Mouse (Mus musculus) CH12.LX (cell line): ENCODE measurements around the gene Gm48551. TPM values are rescaled to one million over a fixed set of nuclear protein-coding genes. Genes with fewer than 3 reads are reported as not detected.

Experiments
- DNase-seq: peaks from one replicate; pipeline ENCODE4 v3.0.0-alpha.2; 2013; ENCODE audit errors: extremely low read depth
- H3K27ac ChIP-seq: 2 replicates; pipeline ENCODE4 v1.5.1; 2012; ENCODE audit warnings: low read depth, mild to moderate bottlenecking, control low read depth, moderate library complexity; ENCODE audit not compliant: insufficient read depth
- H3K27me3 ChIP-seq: replicated peaks from 2 replicates; pipeline ENCODE3; 2012; ENCODE audit warnings: inconsistent platforms
- H3K36me3 ChIP-seq, 2 experiments: replicated peaks in 1 of 2; 2 replicates each; pipeline versions ENCODE3 to v1.6.1; 2012; ENCODE audit warnings: inconsistent platforms in 1 of 2, low read length in 1 of 2, mild to moderate bottlenecking in 1 of 2, mixed read lengths in 1 of 2, moderate library complexity in 1 of 2; ENCODE audit not compliant: control insufficient read depth in 1 of 2, insufficient read depth in 1 of 2
- H3K4me1 ChIP-seq, 2 experiments: 2 replicates each; pipeline ENCODE4 v1.6.1; 2012; ENCODE audit warnings: inconsistent platforms in 1 of 2, moderate library complexity in 1 of 2; ENCODE audit not compliant: insufficient read depth in 2 of 2, control insufficient read depth in 1 of 2
- H3K4me2 ChIP-seq: 2 replicates; pipeline ENCODE4 v1.6.1; 2012; ENCODE audit warnings: low read depth, mild to moderate bottlenecking, control low read depth; ENCODE audit not compliant: poor library complexity, insufficient read depth, severe bottlenecking
- H3K4me3 ChIP-seq, 3 experiments: fragments of 150-350 bp in 1 of 3; sonication (generic) in 1 of 3; replicated peaks in 1 of 3; 2 replicates each; pipeline versions ENCODE3 to v1.5.1; 2011 to 2012; ENCODE audit warnings: low read depth in 2 of 3, low read length in 2 of 3, mild to moderate bottlenecking in 2 of 3, moderate library complexity in 2 of 3, control low read depth in 1 of 3, improper control_type of control experiment in 1 of 3, inconsistent platforms in 1 of 3, mixed read lengths in 1 of 3; ENCODE audit not compliant: poor library complexity in 1 of 3
- H3K79me2 ChIP-seq: replicated peaks from 2 replicates; pipeline ENCODE4 v1.6.1; 2012; ENCODE audit warnings: mild to moderate bottlenecking, moderate library complexity; ENCODE audit not compliant: control insufficient read depth, poor library complexity, insufficient read depth, severe bottlenecking; ENCODE audit errors: extremely low read depth
- H3K9ac ChIP-seq: 2 replicates; pipeline ENCODE4 v1.6.1; 2012; ENCODE audit warnings: low read depth, mild to moderate bottlenecking, control low read depth, moderate library complexity; ENCODE audit not compliant: insufficient read depth
- H3K9me3 ChIP-seq: replicated peaks from 2 replicates; pipeline ENCODE3; 2012; ENCODE audit warnings: low read length, inconsistent platforms, mixed read lengths
- CHD2 ChIP-seq: IDR thresholded peaks from 2 replicates; pipeline ENCODE4 v1.6.1; 2011; ENCODE audit warnings: low read length, improper control_type of control experiment
- CTCF ChIP-seq, 2 experiments: IDR thresholded peaks in 1 of 2; conservative IDR thresholded peaks in 1 of 2; 2 replicates each; pipeline ENCODE4 v1.5.1; 2011 to 2012; ENCODE audit warnings: low read depth in 2 of 2, low read length in 2 of 2, improper control_type of control experiment in 1 of 2, inconsistent platforms in 1 of 2, mild to moderate bottlenecking in 1 of 2, moderate library complexity in 1 of 2
- E2F4 ChIP-seq: IDR thresholded peaks from 2 replicates; pipeline ENCODE4 v1.6.1; 2011; ENCODE audit warnings: low read depth, low read length, improper control_type of control experiment; ENCODE audit not compliant: insufficient replicate concordance
- EP300 ChIP-seq: IDR thresholded peaks from 2 replicates; pipeline ENCODE4 v1.6.1; 2011; ENCODE audit warnings: low read length, improper control_type of control experiment
- IRF4 ChIP-seq: IDR thresholded peaks from 2 replicates; pipeline ENCODE4 v1.6.1; 2014; ENCODE audit warnings: low read depth, mild to moderate bottlenecking, inconsistent platforms, low read length, improper control_type of control experiment
- JUND ChIP-seq: conservative IDR thresholded peaks from 2 replicates; pipeline ENCODE4 v1.6.1; 2011; ENCODE audit warnings: low read depth, low read length, improper control_type of control experiment
- MAZ ChIP-seq: IDR thresholded peaks from 2 replicates; pipeline ENCODE4 v1.6.1; 2012; ENCODE audit warnings: low read depth, mild to moderate bottlenecking, inconsistent platforms, low read length, improper control_type of control experiment, moderate library complexity
- MXI1 ChIP-seq: IDR thresholded peaks from 2 replicates; pipeline ENCODE4 v1.6.1; 2011; ENCODE audit warnings: mild to moderate bottlenecking, low read depth, low read length, improper control_type of control experiment
- MYC ChIP-seq: IDR thresholded peaks from 2 replicates; pipeline ENCODE4 v1.6.1; 2011; ENCODE audit warnings: low read depth, mild to moderate bottlenecking, improper control_type of control experiment, low read length
- NELFE ChIP-seq: IDR thresholded peaks from 2 replicates; pipeline ENCODE4 v1.6.1; 2011; ENCODE audit warnings: low read depth, low read length, improper control_type of control experiment
- NRF1 ChIP-seq: IDR thresholded peaks from 2 replicates; pipeline ENCODE4 v1.6.1; 2014; ENCODE audit warnings: low read depth, mild to moderate bottlenecking, inconsistent platforms, low read length, improper control_type of control experiment, moderate library complexity
- POLR2A ChIP-seq: IDR thresholded peaks from 2 replicates; pipeline ENCODE4 v1.6.1; 2011; ENCODE audit warnings: low read depth, mild to moderate bottlenecking, improper control_type of control experiment, low read length
- POLR2AphosphoS2 ChIP-seq: IDR thresholded peaks from 2 replicates; pipeline ENCODE4 v1.6.1; 2011; ENCODE audit warnings: low read depth, low read length, improper control_type of control experiment
- RAD21 ChIP-seq: IDR thresholded peaks from 2 replicates; pipeline ENCODE4 v1.6.1; 2011; ENCODE audit warnings: low read depth, mild to moderate bottlenecking, low read length, improper control_type of control experiment, moderate library complexity
- RCOR1 ChIP-seq: conservative IDR thresholded peaks from 2 replicates; pipeline ENCODE4 v1.6.1; 2012; ENCODE audit warnings: low read depth, mild to moderate bottlenecking, inconsistent platforms, low read length, improper control_type of control experiment
- SMC3 ChIP-seq: IDR thresholded peaks from 2 replicates; pipeline ENCODE4 v1.6.1; 2011; ENCODE audit warnings: low read depth, low read length, improper control_type of control experiment
- ZMIZ1 ChIP-seq: IDR thresholded peaks from 2 replicates; pipeline ENCODE4 v1.6.1; 2012; ENCODE audit warnings: low read depth, mild to moderate bottlenecking, inconsistent platforms, low read length, improper control_type of control experiment
- dilution Hi-C: fragments of 300-500 bp; cut with MboI; formaldehyde crosslinking; loops from 2 replicates; pipeline ENCODE4 v1.14.3; 2020; ENCODE audit warnings: low sequenced_read_pairs; ENCODE audit not compliant: extremely low pct_unique_long_range_greater_than_20kb, extremely low pct_ligation_motif_present
- in situ Hi-C: fragments of 300-500 bp; cut with MboI; formaldehyde crosslinking; loops from 3 replicates; pipeline ENCODE4 v1.14.3; 2019; ENCODE audit warnings: low sequenced_read_pairs, low pct_ligation_motif_present, low pct_unique_long_range_greater_than_20kb, mixed read lengths
- polyA plus RNA-seq: library from polyadenylated mRNA; unstranded; fragments of >175 nt; gene quantifications from 2 replicates; pipeline ENCODE4 v1.2.1, GENCODE M21; 2012; ENCODE audit warnings: low read depth; ENCODE audit not compliant: insufficient read length
- total RNA-seq, 2 experiments: library from RNA; depleted of rRNA; stranded (reverse); fragments of 300-350 nt in 1 of 2; fragments of >200 nt in 1 of 2; gene quantifications; 2 replicates each; pipeline ENCODE4 v1.2.3; 2012 to 2014

Gene Gm48551
- total and polyA plus RNA-seq, 3 experiments, result 1.0 to 3.4 (median 1.2) TPM

DNA sequence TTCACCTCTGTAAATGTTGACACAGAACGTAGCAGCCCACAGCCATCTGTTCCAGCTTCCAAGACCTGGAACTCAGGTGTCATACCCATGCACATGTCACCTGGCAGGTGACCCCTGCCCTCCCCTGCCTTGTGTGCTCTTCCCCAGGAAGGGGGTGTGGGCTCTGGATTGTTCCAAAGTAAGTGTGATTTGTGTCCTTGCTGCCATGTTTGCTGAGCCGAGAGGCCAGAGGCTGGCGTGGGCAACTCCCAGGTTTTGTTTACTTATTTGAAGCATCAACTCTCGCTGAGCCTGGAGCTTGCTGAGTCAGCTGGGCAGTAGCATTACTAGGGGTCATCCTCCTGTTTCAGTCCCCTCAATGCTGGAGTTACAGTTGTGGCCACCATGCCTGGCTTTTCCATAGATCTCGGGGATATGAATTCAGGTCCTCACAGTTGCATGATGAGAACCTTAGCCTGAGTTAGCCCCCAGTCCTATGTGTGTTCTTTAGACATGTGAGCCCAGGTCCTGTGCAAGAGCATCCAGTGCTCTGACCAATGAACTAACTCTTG is 4.3 kb downstream of the Gm48551 start, which contains the start of gene Gm48552:
Gene Gm48552, plus strand, starts transcription at position 501 of the 551 bp plus-strand sequence.
- Histone ChIP-seq H3K27me3 (no peaks in the 10 kb centered on the region), H3K4me3 (no peak within 1 kb of the TSS), H3K4me1 (peaks cover 6 to 14% of the 10 kb centered on the region in 2 experiments), H3K79me2 (peaks cover 19% of the 10 kb centered on the region), H3K9ac (no peak within 1 kb of the TSS), H3K36me3 (peaks cover 49 to 67% of the 10 kb centered on the region in 2 experiments), H3K4me2 (no peak within 1 kb of the TSS), H3K9me3 (no peaks in the 10 kb centered on the region), H3K27ac (no peak within 1 kb of the TSS)
- in situ Hi-C loops, result no loop called here
- dilution Hi-C loops, result no loop called here
- DNase-seq, result no peak
- TF ChIP-seq ZMIZ1 (no peak), POLR2A (0 out of 2 replicates have a peak, but pooled peaks have one; percentile 4)

DNA sequence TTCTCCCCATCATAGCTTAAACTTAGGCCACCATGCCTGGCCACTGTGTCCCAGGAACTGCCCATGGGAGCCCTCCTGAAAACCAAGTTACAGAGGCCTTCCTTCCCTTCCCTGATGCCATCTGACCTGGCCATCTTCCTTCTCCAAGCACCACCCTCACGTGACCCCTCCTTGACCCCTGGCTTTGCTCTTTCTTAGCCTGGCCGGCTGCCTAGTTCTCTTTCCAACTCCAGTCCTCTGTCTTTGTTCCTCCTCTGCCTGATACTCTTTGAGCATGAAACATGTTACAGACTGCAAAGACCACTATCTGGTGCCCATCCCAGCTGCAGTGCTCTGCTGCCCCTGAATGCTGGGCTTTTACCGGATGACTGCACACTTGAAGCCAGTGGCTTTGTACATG is 5.1 kb downstream of the Gm48551 start:
- Histone ChIP-seq H3K9ac (no peak overlapping the region), H3K79me2 (peaks cover 19% of the 10 kb centered on the region), H3K4me2 (no peak overlapping the region), H3K36me3 (peaks cover 49 to 67% of the 10 kb centered on the region in 2 experiments), H3K4me3 (no peak overlapping the region), H3K9me3 (no peaks in the 10 kb centered on the region), H3K27me3 (no peaks in the 10 kb centered on the region), H3K27ac (no peak overlapping the region), H3K4me1 (peaks cover 6 to 14% of the 10 kb centered on the region in 2 experiments)
- in situ Hi-C loops (no loop called here), dilution Hi-C loops (no loop called here)
- TF ChIP-seq MYC (no peak), MXI1 (no peak)
- DNase-seq, result no peak

DNA sequence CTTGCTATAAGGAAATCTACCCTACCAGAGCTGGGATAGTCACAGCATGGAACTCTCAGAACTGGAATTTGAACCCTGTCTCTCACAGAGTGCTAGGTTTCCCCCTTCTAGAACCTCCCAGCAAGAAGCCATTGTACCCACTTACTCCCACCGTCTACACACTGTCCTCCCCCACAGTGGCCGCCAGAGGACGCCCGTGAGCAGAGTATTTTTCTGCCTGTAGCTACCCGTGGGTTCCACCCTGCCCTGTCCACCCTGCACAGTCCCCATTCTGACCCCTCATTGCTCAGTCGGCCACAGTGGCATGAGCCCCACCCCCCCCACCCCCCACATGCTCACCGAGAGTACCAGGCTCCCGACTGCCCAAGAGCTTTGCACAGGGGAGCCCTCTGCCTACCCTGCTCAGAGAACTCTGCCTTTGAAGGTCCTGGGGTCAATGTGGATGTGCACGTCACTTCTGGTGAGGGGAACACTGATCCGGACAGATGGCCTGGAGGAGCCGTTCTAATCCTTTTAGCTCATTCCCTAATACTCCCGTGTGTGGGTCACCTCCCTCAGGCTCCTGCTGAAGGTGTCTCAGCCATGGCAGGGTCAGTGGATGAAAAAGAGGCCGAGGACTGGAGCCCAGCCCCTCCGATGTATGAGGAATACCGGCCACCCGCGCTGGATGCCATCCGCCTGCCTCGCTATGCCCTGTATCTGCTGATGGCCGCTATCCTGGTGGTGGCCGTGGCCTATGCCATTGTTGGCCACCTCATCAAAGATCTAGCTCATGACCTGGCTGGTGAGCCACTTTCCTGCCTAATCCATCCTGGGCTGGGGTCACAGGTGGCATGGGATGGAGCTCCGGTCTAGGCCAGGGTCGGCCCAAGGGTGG is 5.8 kb downstream of the Gm48551 start:
- H3K9me3 ChIP-seq, result no peaks in the 10 kb centered on the region
- peak; percentile 51 for DNase-seq
- H3K27me3 ChIP-seq, result no peaks in the 10 kb centered on the region
- H3K36me3 ChIP-seq, result peaks cover 49 to 70% of the 10 kb centered on the region in 2 experiments
- dilution Hi-C loops, result no loop called here
- no peak overlapping the region for H3K4me2 ChIP-seq
- in situ Hi-C loops, result no loop called here
- peaks cover 6 to 14% of the 10 kb centered on the region in 2 experiments for H3K4me1 ChIP-seq
- peaks cover 12% of the 10 kb centered on the region for H3K79me2 ChIP-seq
- no peak overlapping the region for H3K4me3 ChIP-seq
- TF ChIP-seq JUND (no peak), CHD2 (no peak), E2F4 (no peak), EP300 (no peak), RAD21 (peak; percentile 60), IRF4 (no peak), POLR2AphosphoS2 (peak; percentile 34; the same call in 1 of the 2 replicates), MAZ (no peak), MXI1 (no peak), CTCF (conservative IDR thresholded peaks at IDR 0.05 in 1 of 2, IDR thresholded peaks at IDR 0.05 in 1 of 2; ENCODE audit: low read depth in 2 of 2, low read length in 2 of 2) (peak; percentile 88 to 94), NELFE (no peak), SMC3 (peak; percentile 85), NRF1 (no peak), RCOR1 (no peak)
- H3K27ac ChIP-seq, result no peak overlapping the region
- no peak overlapping the region for H3K9ac ChIP-seq
